Mouse (Mus musculus): Measurements from ENCODE around the gene Ptma. TPM values are rescaled to one million over a fixed set of nuclear protein-coding genes. Genes with fewer than 3 reads are reported as not detected.

Gene Ptma
- polyA plus RNA-seq, 2 experiments: 2,429 to 3,055 TPM

GRCm38 (mm10) chr1:86525499-86526115, 919 bp upstream of the Ptma start:
- WGBS: under 1% methylated on average over 41 of the region's 44 CpGs
- peak overlapping the region; percentile 100 for H3K9ac ChIP-seq (ENCODE audit: low read depth, low read length, severe bottlenecking)
- H3K4me2 ChIP-seq (replicated peaks; ENCODE audit: low read depth, low read length, severe bottlenecking): peak overlapping the region; percentile 98
- peaks cover 23% of the 10 kb centered on the region for H3K36me3 ChIP-seq (ENCODE audit: control insufficient read depth, insufficient read depth, low read length)
- H3K27me3 ChIP-seq (ENCODE audit: control insufficient read depth, insufficient read depth, low read length): no peaks in the 10 kb centered on the region
- peak overlapping the region; percentile 100 for H3K4me3 ChIP-seq (replicated peaks; ENCODE audit: low read length)
- no peak for TF ChIP-seq POLR2A (IDR thresholded peaks at IDR 0.05; ENCODE audit: borderline replicate concordance, extremely low read depth, insufficient read depth, insufficient read length)
- no peaks in the 10 kb centered on the region for H3K9me3 ChIP-seq (ENCODE audit: control insufficient read depth, low read length)
- peaks cover 23% of the 10 kb centered on the region for H3K4me1 ChIP-seq (ENCODE audit: control insufficient read depth, insufficient read depth, low read length)
- DNase-seq (ENCODE audit: low spot score): peak; percentile 62
- peak; percentile 11; the same call in 1 of the 2 replicates for ATAC-seq (ENCODE audit: low FRiP score, low read depth)
- H3K27ac ChIP-seq (replicated peaks; ENCODE audit: low read depth, low read length): peak overlapping the region; percentile 100

- Histone ChIP-seq H3K36me3 (ENCODE audit: control insufficient read depth, insufficient read depth, low read length) (peaks cover 33% of the 10 kb centered on the region), H3K4me1 (ENCODE audit: control insufficient read depth, insufficient read depth, low read length) (peaks cover 27% of the 10 kb centered on the region), H3K9me3 (ENCODE audit: control insufficient read depth, low read length) (no peaks in the 10 kb centered on the region), H3K4me2 (replicated peaks; ENCODE audit: low read depth, low read length, severe bottlenecking) (peak overlapping the region; percentile 88), H3K27me3 (ENCODE audit: control insufficient read depth, insufficient read depth, low read length) (no peaks in the 10 kb centered on the region), H3K27ac (replicated peaks; ENCODE audit: low read depth, low read length) (peak overlapping the region; percentile 96), H3K4me3 (replicated peaks; ENCODE audit: low read length) (peak overlapping the region; percentile 100), H3K9ac (ENCODE audit: low read depth, low read length, severe bottlenecking) (peak overlapping the region; percentile 100)
- TF ChIP-seq POLR2A (IDR thresholded peaks at IDR 0.05; ENCODE audit: borderline replicate concordance, extremely low read depth, insufficient read depth, insufficient read length): 0 out of 2 replicates have a peak, but pooled peaks have one; percentile 90
- 2% methylated on average over 83 of the region's 111 CpGs for WGBS
- no peak for DNase-seq (ENCODE audit: low spot score)
- ATAC-seq (ENCODE audit: low FRiP score, low read depth): no peak
These were observed 468 bp downstream of the Ptma start for GRCm38 (mm10) chr1:86526789-86527598.

GRCm38 (mm10) chr1:86527599-86528486, 1.3 kb downstream of the Ptma start:
- Histone ChIP-seq H3K4me2 (replicated peaks; ENCODE audit: low read depth, low read length, severe bottlenecking) (peak overlapping the region; percentile 88), H3K27ac (replicated peaks; ENCODE audit: low read depth, low read length) (peak overlapping the region; percentile 96), H3K36me3 (ENCODE audit: control insufficient read depth, insufficient read depth, low read length) (peaks cover 33% of the 10 kb centered on the region), H3K4me3 (replicated peaks; ENCODE audit: low read length) (peak overlapping the region; percentile 100), H3K9me3 (ENCODE audit: control insufficient read depth, low read length) (no peaks in the 10 kb centered on the region), H3K9ac (ENCODE audit: low read depth, low read length, severe bottlenecking) (peak overlapping the region; percentile 100), H3K4me1 (ENCODE audit: control insufficient read depth, insufficient read depth, low read length) (peaks cover 19% of the 10 kb centered on the region), H3K27me3 (ENCODE audit: control insufficient read depth, insufficient read depth, low read length) (no peaks in the 10 kb centered on the region)
- peak; percentile 84 for DNase-seq (ENCODE audit: low spot score)
- 1% methylated on average over 58 of the region's 89 CpGs for WGBS
- peak; percentile 0; the same call in 1 of the 2 replicates for ATAC-seq (ENCODE audit: low FRiP score, low read depth)
- no peak for TF ChIP-seq POLR2A (IDR thresholded peaks at IDR 0.05; ENCODE audit: borderline replicate concordance, extremely low read depth, insufficient read depth, insufficient read length)

- peaks cover 37% of the 10 kb centered on the region for H3K36me3 ChIP-seq (ENCODE audit: control insufficient read depth, insufficient read depth, low read length)
- ATAC-seq (ENCODE audit: low FRiP score, low read depth): no peak
- TF ChIP-seq POLR2A (IDR thresholded peaks at IDR 0.05; ENCODE audit: borderline replicate concordance, extremely low read depth, insufficient read depth, insufficient read length): no peak
- no peaks in the 10 kb centered on the region; the same call in 1 of the 2 replicates for H3K9me3 ChIP-seq (ENCODE audit: control insufficient read depth, low read length)
- H3K9ac ChIP-seq (ENCODE audit: low read depth, low read length, severe bottlenecking): peak overlapping the region; percentile 100
- H3K27ac ChIP-seq (replicated peaks; ENCODE audit: low read depth, low read length): peak overlapping the region; percentile 96
- DNase-seq (ENCODE audit: low spot score): peak; percentile 64
- peaks cover 17% of the 10 kb centered on the region for H3K4me1 ChIP-seq (ENCODE audit: control insufficient read depth, insufficient read depth, low read length)
- WGBS: 2% methylated on average over 15 of the region's 15 CpGs
- peak overlapping the region; percentile 88 for H3K4me2 ChIP-seq (replicated peaks; ENCODE audit: low read depth, low read length, severe bottlenecking)
- peak overlapping the region; percentile 100 for H3K4me3 ChIP-seq (replicated peaks; ENCODE audit: low read length)
- no peaks in the 10 kb centered on the region for H3K27me3 ChIP-seq (ENCODE audit: control insufficient read depth, insufficient read depth, low read length)
These were observed 2.1 kb downstream of the Ptma start for GRCm38 (mm10) chr1:86528571-86529180.
